Mouse (Mus musculus): ENCODE results near the gene Dock10.

Dock10 gene

GRCm38 (mm10) chr1:80659465-80660245 is 98.7 kb downstream of the Dock10 start:
- in situ Hi-C loops (cut with MboI, MseI): loop anchor here (10.0 kb wide), 1 partner anchor 65 kb away; no protein-coding TSS in a partner anchor

GRCm38 (mm10) chr1:80656389-80656788 is 101.9 kb downstream of the Dock10 start:
- in situ Hi-C loops (cut with MboI, MseI): no loop called here

- in situ Hi-C loops (cut with MboI, MseI): no loop called here
These were observed 102.5 kb downstream of the Dock10 start for GRCm38 (mm10) chr1:80655854-80656253.

GRCm38 (mm10) chr1:80655195-80655594 is 103.1 kb downstream of the Dock10 start:
- in situ Hi-C loops (cut with MboI, MseI): no loop called here

GRCm38 (mm10) chr1:80654177-80654576 is 104.2 kb downstream of the Dock10 start:
- in situ Hi-C loops (cut with MboI, MseI): no loop called here

DNA sequence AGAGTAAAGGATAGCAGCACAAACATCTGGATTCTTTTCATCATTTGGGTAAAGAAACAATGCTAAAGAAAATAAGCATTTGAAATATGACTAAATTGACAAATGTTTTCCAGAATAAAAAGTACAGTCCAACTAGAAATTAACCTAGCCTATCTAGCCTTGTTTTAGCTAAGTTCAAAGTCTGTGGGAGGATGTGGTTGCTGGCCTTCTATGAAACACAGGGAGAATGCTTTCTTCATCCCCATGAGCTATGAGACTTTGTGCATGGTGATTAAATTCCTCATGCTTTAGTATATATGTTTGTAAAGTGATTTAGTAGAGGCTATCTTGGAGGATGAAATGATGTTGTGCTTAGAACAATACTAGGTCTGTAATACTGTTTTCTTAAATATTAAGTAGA is 105.5 kb downstream of the Dock10 start:
- in situ Hi-C loops (cut with MboI, MseI): no loop called here

DNA sequence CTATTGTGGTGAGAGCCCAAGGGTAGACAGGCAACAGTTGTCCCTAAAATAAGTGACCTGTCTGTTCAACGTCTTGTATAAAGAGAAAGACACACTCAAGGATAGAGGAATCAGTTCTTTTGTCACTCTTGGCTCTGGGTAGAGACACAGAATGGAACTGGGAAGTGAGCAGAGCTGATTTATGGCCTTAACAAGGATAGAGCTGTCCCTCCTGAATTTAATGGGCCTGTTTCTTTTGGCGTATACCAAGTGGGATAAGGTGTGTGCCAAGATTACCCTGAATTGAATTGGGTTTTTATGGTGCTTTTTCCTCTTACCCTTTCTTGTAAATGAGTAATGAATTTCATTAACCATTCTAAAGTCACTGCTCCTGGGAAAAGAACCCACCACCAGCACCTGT is 106.2 kb downstream of the Dock10 start:
- in situ Hi-C loops (cut with MboI, MseI): no loop called here

DNA sequence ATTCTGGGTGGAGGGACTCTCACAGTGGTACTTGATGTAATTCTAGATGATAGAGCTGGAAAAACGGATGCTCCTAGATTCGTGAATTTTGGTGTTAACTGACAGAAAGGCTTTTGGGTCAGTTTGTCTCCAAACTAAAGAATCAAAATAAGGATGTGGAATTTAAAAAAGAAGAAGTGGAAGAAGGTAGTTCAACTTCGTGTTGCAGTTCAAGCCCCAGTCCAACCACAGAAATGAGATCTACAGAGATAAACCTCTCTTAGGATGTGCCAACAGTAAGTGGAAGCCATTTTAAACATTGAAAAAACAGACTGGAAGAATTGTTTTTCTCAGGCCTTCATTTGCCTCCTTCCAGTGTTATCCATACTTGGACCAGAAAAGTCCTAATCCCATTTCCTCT is 111.7 kb downstream of the Dock10 start:
- in situ Hi-C loops (cut with MboI, MseI): loop anchor here (10.0 kb wide), 1 partner anchor 208 kb away; no protein-coding TSS in a partner anchor

GRCm38 (mm10) chr1:80643866-80644451 is 114.4 kb downstream of the Dock10 start:
- in situ Hi-C loops (cut with MboI, MseI): loop anchor here (10.0 kb wide), 1 partner anchor 211 kb away; no protein-coding TSS in a partner anchor

- in situ Hi-C loops (cut with MboI, MseI): loop anchor here (10.0 kb wide), 1 partner anchor 213 kb away; no protein-coding TSS in a partner anchor
These were observed 116.5 kb downstream of the Dock10 start for GRCm38 (mm10) chr1:80641832-80642231.

- in situ Hi-C loops (cut with MboI, MseI): loop anchor here (10.0 kb wide), 1 partner anchor 214 kb away; no protein-coding TSS in a partner anchor
These were observed 117.0 kb downstream of the Dock10 start for GRCm38 (mm10) chr1:80641288-80641687.

DNA sequence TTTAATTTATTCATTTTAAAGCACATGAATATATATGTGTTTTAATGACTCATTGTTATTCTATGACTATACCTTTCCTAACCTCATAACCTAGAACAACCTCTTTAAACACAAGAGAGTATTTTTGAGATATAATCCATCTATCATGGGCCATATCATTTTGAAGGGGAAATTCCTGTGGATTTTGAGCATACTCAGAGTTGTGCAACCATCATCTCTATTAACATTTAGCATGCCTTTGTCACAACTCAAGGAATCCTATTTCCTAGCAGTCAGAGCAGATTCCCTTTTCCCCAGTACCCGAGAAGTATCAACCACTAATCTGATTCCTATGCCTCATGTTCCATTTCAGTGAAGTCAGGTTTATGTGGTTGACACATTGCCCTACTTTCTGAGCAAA is 118.8 kb downstream of the Dock10 start:
- in situ Hi-C loops (cut with MboI, MseI): no loop called here

GRCm38 (mm10) chr1:80637214-80637705 is 121.1 kb downstream of the Dock10 start:
- in situ Hi-C loops (cut with MboI, MseI): no loop called here

DNA sequence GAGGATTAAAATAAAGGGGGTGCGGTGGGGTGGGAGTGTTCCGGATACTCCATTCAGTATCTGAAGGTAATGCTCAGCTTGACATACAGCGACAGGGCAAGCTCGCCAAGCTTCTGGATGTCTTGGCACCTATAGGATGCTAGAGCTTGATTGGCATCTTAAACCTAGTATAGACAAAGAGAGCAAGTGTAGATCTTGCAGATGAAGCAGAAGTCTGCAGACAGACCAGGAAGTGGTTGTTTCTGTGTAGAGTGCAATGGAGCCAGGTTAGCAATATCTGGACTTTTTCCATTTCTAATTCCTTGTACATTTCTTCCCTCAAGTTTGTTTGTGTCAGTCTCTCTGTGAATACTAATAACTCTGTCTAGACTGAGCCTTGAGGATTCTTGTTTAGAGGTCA is 122.5 kb downstream of the Dock10 start:
- in situ Hi-C loops (cut with MboI, MseI): no loop called here

DNA sequence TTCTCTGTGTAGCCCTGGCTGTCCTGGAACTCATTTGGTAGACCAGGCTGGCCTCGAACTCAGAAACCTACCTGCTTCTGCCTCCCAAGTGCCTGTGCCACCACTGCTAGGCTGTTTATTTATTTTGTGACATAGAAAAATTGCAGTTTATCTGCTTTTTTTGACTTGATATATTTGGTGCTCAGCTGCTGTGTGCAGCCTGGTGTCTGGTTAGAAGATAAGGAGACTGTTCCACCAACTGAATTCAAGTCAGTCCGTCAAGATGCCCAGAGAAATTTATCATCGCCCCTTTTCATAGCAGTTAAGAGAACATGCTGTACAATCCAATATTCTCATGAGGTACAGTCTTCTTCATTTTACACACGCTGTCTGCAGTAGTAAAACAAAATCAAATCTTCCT is 124.8 kb downstream of the Dock10 start:
- in situ Hi-C loops (cut with MboI, MseI): no loop called here

GRCm38 (mm10) chr1:80630179-80631149 is 127.9 kb downstream of the Dock10 start:
- in situ Hi-C loops (cut with MboI, MseI): no loop called here

GRCm38 (mm10) chr1:80628054-80628453 is 130.3 kb downstream of the Dock10 start:
- in situ Hi-C loops (cut with MboI, MseI): no loop called here

GRCm38 (mm10) chr1:80626800-80627199 is 131.5 kb downstream of the Dock10 start:
- in situ Hi-C loops (cut with MboI, MseI): no loop called here

DNA sequence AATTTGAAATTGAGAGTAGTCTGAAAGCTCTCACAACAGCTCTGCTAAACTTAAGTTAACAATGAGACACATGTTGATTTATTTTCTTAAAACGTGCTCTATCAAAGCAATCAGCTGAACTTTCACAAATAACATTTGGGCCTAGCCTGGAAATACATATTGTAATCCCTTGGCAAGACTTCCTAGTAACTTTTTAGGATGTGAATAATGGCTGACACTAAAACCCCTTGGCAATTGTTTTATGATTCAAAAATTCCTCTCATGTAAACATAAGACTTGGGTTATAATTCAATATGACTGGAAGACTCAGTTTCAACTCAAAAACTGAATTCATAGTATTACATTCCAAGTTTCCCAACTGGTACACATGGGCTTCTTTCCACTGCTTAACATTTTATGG is 133.0 kb downstream of the Dock10 start:
- in situ Hi-C loops (cut with MboI, MseI): no loop called here

- in situ Hi-C loops (cut with MboI, MseI): no loop called here
These were observed 133.8 kb downstream of the Dock10 start for GRCm38 (mm10) chr1:80624552-80624951.

- in situ Hi-C loops (cut with MboI, MseI): no loop called here
These were observed 135.7 kb downstream of the Dock10 start for GRCm38 (mm10) chr1:80622646-80623045.

- in situ Hi-C loops (cut with MboI, MseI): loop anchor here (10.0 kb wide), 1 partner anchor 106 kb away; no protein-coding TSS in a partner anchor
These were observed 139.2 kb downstream of the Dock10 start for GRCm38 (mm10) chr1:80619100-80619499.

Measured in T-helper 2 cell (primary cell).